Mouse (Mus musculus): ENCODE data around the gene Ptgfrn. TPM values are rescaled to one million over a fixed set of nuclear protein-coding genes. Genes with fewer than 3 reads are reported as not detected.

The Ptgfrn gene
- polyA plus RNA-seq (2012; rRNA removed): 17.5 and 20.9 TPM in 2 replicates

GRCm38 (mm10) chr3:101110043-101110837, at the start of gene Ptgfrn:
TSS of gene Ptgfrn (minus strand) at chr3:101110278.

DNA sequence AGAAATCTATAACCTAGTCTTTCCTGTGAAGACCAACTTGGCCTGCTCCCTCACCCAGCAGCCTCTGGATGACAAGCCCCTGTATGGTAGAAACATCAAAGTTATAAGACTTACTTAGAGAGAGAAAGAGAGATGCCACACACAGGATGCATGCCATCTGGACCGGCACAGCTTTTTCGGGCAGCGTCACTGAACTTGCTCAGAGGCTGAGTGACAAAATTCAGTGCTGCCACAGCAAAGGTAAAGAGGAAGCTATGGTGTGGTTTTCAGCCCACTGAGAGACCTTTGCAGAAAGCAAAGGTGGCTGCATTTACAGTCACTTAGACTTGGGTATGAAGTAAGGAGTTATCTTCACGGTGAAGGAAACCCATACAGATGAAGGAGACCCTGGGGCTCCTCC, 80.7 kb downstream of the Ptgfrn start, which contains the start of gene Cd101:
Gene Cd101 (minus strand): TSS at position 218 of the 400 bp plus-strand sequence.

Other genes starting within 250 kb of the Ptgfrn start
- gene Trim45, start 188.1 kb downstream of the Ptgfrn start, polyA plus RNA-seq (2012; rRNA removed): 13.3 and 13.4 TPM in 2 replicates
- gene Ttf2, start 140.6 kb downstream of the Ptgfrn start, polyA plus RNA-seq (2012; rRNA removed): 8.2 TPM in 2 replicates
- 0.10 and 0.12 TPM in 2 replicates for gene Cd101, start 80.7 kb downstream of the Ptgfrn start, polyA plus RNA-seq (2012; rRNA removed)
- 0.09 and 0.11 TPM in 2 replicates for gene Cd2, start 177.7 kb upstream of the Ptgfrn start, polyA plus RNA-seq (2012; rRNA removed)

Data from central nervous system, embryonic 14 days (tissue).